Mouse (Mus musculus) ES-E14 (cell line): ENCODE measurements at regions not wholly inside any gene's neighbourhood (a gene's known extent, or its start where the extent isn't known, plus 50 kb on each side); places are given as distances from the start of the nearest gene placed in this dataset.

Experiments
- ZC3H11A ChIP-seq: IDR thresholded peaks from 2 replicates; pipeline ENCODE4 v1.6.1; 2012; ENCODE audit warnings: low read depth, mild to moderate bottlenecking, inconsistent platforms, low read length, borderline replicate concordance
- ZNF384 ChIP-seq: IDR thresholded peaks from 2 replicates; pipeline ENCODE4 v1.6.1; 2012; ENCODE audit warnings: low read depth, low read length, inconsistent platforms

DNA sequence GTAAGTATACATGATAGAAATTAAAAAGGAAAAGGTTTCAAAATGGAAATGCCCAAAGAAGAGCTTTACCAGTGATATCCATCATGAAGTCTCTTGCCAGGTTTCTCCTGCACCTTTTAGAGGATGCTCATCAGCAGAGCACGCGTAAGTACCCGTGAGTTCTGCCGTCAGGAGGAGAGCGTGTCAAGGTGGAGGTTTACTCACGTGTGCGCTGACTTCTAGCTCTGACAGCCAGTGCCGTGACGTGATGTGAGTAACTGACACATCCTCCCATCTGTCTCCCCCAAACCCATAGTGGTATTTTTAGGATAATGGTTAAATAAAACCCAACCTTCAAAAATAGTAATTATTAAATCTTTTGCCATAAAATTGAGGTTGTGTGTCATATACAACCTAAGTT, 55.3 kb downstream of the Adra2a start:
- TF ChIP-seq ZC3H11A (no peak), ZNF384 (no peak)
